Mouse (Mus musculus): ENCODE measurements at regions not wholly inside any gene's neighbourhood (a gene's known extent, or its start where the extent isn't known, plus 50 kb on each side); places are given as distances from the start of the nearest gene placed in this dataset.

DNA sequence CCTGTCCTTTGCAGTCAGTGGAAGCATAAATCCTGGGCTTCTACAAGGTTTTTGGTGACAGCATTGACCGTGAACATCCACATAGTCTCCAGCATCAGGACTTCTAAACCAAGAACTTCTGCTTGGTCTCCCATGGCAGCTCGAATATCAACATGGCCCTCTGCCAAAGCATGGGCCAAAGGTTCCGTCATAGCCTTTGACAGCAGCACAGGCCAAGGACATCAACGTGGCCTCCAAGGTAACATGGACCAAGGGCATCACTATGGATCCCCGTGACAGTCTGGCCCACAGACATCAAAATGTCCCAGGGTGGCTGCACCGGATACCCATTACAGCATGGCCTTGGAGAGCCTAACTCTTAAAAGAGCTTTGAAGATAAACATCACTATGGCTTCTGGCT, 275.5 kb upstream of the Irx5 start:
- no peak for TF ChIP-seq CTCF (IDR thresholded peaks at IDR 0.05; ENCODE audit: low read depth, low read length)
- TF ChIP-seq GATA1 (IDR thresholded peaks at IDR 0.05; ENCODE audit: borderline replicate concordance, low read length): no peak
- TF ChIP-seq GATA2 (IDR thresholded peaks at IDR 0.05; ENCODE audit: borderline replicate concordance, low read depth, low read length): no peak
- TF ChIP-seq POLR2AphosphoS5 (IDR thresholded peaks at IDR 0.05; ENCODE audit: insufficient replicate concordance, low read depth, low read length): no peak
